Mouse (Mus musculus): ENCODE measurements at regions not wholly inside any gene's neighbourhood (a gene's known extent, or its start where the extent isn't known, plus 50 kb on each side); places are given as distances from the start of the nearest gene placed in this dataset.

GRCm38 (mm10) chr15:40388806-40389205, 254.6 kb downstream of the 9330182O14Rik start:
- DNase-seq (ENCODE audit: low spot score), result no peak

- DNase-seq (ENCODE audit: low spot score), result no peak
These were observed 301.0 kb downstream of the 9330182O14Rik start for GRCm38 (mm10) chr15:40435156-40435555.

GRCm38 (mm10) chr15:40436688-40437087, 302.5 kb downstream of the 9330182O14Rik start:
- DNase-seq (ENCODE audit: low spot score), result no peak

GRCm38 (mm10) chr15:40439827-40440226, 305.7 kb downstream of the 9330182O14Rik start:
- DNase-seq (ENCODE audit: low spot score), result no peak

GRCm38 (mm10) chr15:40448623-40449022, 314.5 kb downstream of the 9330182O14Rik start:
- DNase-seq (ENCODE audit: low spot score), result no peak

- DNase-seq (ENCODE audit: low spot score), result no peak
These were observed 319.1 kb downstream of the 9330182O14Rik start for GRCm38 (mm10) chr15:40453235-40453634.

- peak; percentile 34 for DNase-seq (ENCODE audit: low spot score)
These were observed 341.6 kb downstream of the 9330182O14Rik start for GRCm38 (mm10) chr15:40475659-40476355.

- no peak for DNase-seq (ENCODE audit: low spot score)
These were observed 346.2 kb downstream of the 9330182O14Rik start for GRCm38 (mm10) chr15:40480386-40480785.

GRCm38 (mm10) chr15:40481239-40481638, 347.1 kb downstream of the 9330182O14Rik start:
- DNase-seq (ENCODE audit: low spot score), result no peak

GRCm38 (mm10) chr15:40485997-40486396, 351.8 kb downstream of the 9330182O14Rik start:
- no peak for DNase-seq (ENCODE audit: low spot score)

GRCm38 (mm10) chr15:40501180-40502125, 367.3 kb downstream of the 9330182O14Rik start:
- DNase-seq (ENCODE audit: low spot score), result no peak

GRCm38 (mm10) chr15:40510826-40511225, 376.7 kb downstream of the 9330182O14Rik start:
- DNase-seq (ENCODE audit: low spot score), result no peak

- no peak for DNase-seq (ENCODE audit: low spot score)
These were observed 390.2 kb downstream of the 9330182O14Rik start for GRCm38 (mm10) chr15:40524350-40524749.

- no peak for DNase-seq (ENCODE audit: low spot score)
These were observed 399.3 kb downstream of the 9330182O14Rik start for GRCm38 (mm10) chr15:40533451-40533873.

GRCm38 (mm10) chr15:40561661-40562060, 427.5 kb downstream of the 9330182O14Rik start:
- DNase-seq (ENCODE audit: low spot score), result no peak

GRCm38 (mm10) chr15:40565716-40566115, 431.6 kb downstream of the 9330182O14Rik start:
- no peak for DNase-seq (ENCODE audit: low spot score)

- no peak for DNase-seq (ENCODE audit: low spot score)
These were observed 432.3 kb downstream of the 9330182O14Rik start for GRCm38 (mm10) chr15:40566481-40566880.

GRCm38 (mm10) chr15:40568701-40569100, 434.5 kb downstream of the 9330182O14Rik start:
- DNase-seq (ENCODE audit: low spot score), result no peak

Measured in ovary, adult 18-20 months (tissue).